Comparison of ENCODE assay signal across 19 mouse cellular contexts in genomic region chr11:19595107-19595506, GRCm38 (mm10).
DNase-seq lines count a peak whose midpoint lies in the region; ATAC-seq lines count a peak whose summit lies in the region.
"Had no signal": no experiment of that assay in that cellular context is flagged by ENCODE, and none has a peak within 500 bp of the region (broad histone marks: within the 10 kb centered on the region; RNA-seq: fewer than 3 reads in every experiment).

No protein-coding gene starts in this region.

- no peak overlapping the region for H3K4me2 ChIP-seq in embryonic facial prominence, embryonic 14.5 days (ENCODE audit: low read depth, low read length)
- H3K4me2 ChIP-seq in kidney, embryonic 15.5 days, result no peak overlapping the region
- no peak overlapping the region for H3K4me2 ChIP-seq in midbrain, embryonic 12.5 days (replicated peaks)
- no peak overlapping the region for H3K4me2 ChIP-seq in midbrain, embryonic 15.5 days
- H3K4me2 ChIP-seq: liver, embryonic 13.5 days; neural tube, embryonic 15.5 days had no signal

- H3K9me3 ChIP-seq in embryonic facial prominence, embryonic 14.5 days (ENCODE audit: control insufficient read depth, low read length), result peaks cover 6% of the 10 kb centered on the region; the same call in 1 of the 2 replicates
- H3K9me3 ChIP-seq in embryonic facial prominence, embryonic 10.5 days, result no peaks in the 10 kb centered on the region
- H3K9me3 ChIP-seq in kidney, embryonic 15.5 days (replicated peaks), result no peaks in the 10 kb centered on the region
- no peaks in the 10 kb centered on the region for H3K9me3 ChIP-seq in midbrain, embryonic 12.5 days
- no peaks in the 10 kb centered on the region for H3K9me3 ChIP-seq in midbrain, embryonic 15.5 days
- H3K9me3 ChIP-seq: heart, embryonic 10.5 days; liver, embryonic 13.5 days; neural tube, embryonic 15.5 days had no signal

- H3K4me3 ChIP-seq in embryonic facial prominence, embryonic 14.5 days (ENCODE audit: low read depth, low read length), result no peak overlapping the region
- no peak overlapping the region for H3K4me3 ChIP-seq in embryonic facial prominence, embryonic 10.5 days
- no peak overlapping the region for H3K4me3 ChIP-seq in kidney, embryonic 15.5 days (replicated peaks)
- H3K4me3 ChIP-seq in midbrain, embryonic 12.5 days, result no peak overlapping the region
- H3K4me3 ChIP-seq in midbrain, embryonic 15.5 days, result no peak overlapping the region
- H3K4me3 ChIP-seq: heart, embryonic 10.5 days; liver, embryonic 13.5 days; neural tube, embryonic 15.5 days had no signal

- no peak overlapping the region for H3K27ac ChIP-seq in embryonic facial prominence, embryonic 14.5 days (replicated peaks; ENCODE audit: low read depth, low read length)
- no peak overlapping the region for H3K27ac ChIP-seq in embryonic facial prominence, embryonic 10.5 days (replicated peaks)
- no peak overlapping the region for H3K27ac ChIP-seq in kidney, embryonic 15.5 days
- H3K27ac ChIP-seq in midbrain, embryonic 12.5 days (replicated peaks), result no peak overlapping the region
- no peak overlapping the region for H3K27ac ChIP-seq in midbrain, embryonic 15.5 days
- H3K27ac ChIP-seq: heart, embryonic 10.5 days; liver, embryonic 13.5 days; neural tube, embryonic 15.5 days had no signal

- peak; percentile 41; the same call in 1 of the 2 replicates for ATAC-seq in embryonic facial prominence, embryonic 14.5 days (ENCODE audit: low read depth)
- peak; percentile 69 for ATAC-seq in kidney, embryonic 15.5 days (replicated peaks; ENCODE audit: low FRiP score)
- ATAC-seq in midbrain, embryonic 12.5 days (ENCODE audit: low FRiP score, low read depth), result peak; percentile 60
- ATAC-seq in midbrain, embryonic 15.5 days (replicated peaks), result no peak

- no peaks in the 10 kb centered on the region for H3K4me1 ChIP-seq in embryonic facial prominence, embryonic 14.5 days (ENCODE audit: control insufficient read depth, insufficient read depth, low read length)
- H3K4me1 ChIP-seq in embryonic facial prominence, embryonic 10.5 days, result no peaks in the 10 kb centered on the region
- 0 out of 2 replicates have a peak, but pooled peaks cover 3% of the 10 kb centered on the region for H3K4me1 ChIP-seq in kidney, embryonic 15.5 days
- H3K4me1 ChIP-seq in midbrain, embryonic 12.5 days, result no peaks in the 10 kb centered on the region
- H3K4me1 ChIP-seq in midbrain, embryonic 15.5 days, result no peaks in the 10 kb centered on the region
- H3K4me1 ChIP-seq: heart, embryonic 10.5 days; liver, embryonic 13.5 days had no signal

- no peak for DNase-seq in embryonic facial prominence, embryonic 14.5 days (ENCODE audit: low spot score)
- no peak for DNase-seq in embryonic facial prominence, embryonic 10.5 days (ENCODE audit: low spot score)
- no peak for DNase-seq in kidney, adult 9 months
- no peak for DNase-seq in T-cell, adult 2 months (ENCODE audit: low spot score)
- no peak for DNase-seq in right cerebral cortex, postnatal 36 days (ENCODE audit: low spot score in 2 of 2)
- DNase-seq: adrenal gland, postnatal 36 days; cerebellum, postnatal 25 days; gastrocnemius, postnatal 10 days; heart, postnatal 14 days; left cerebral cortex, postnatal 4 days; liver, embryonic 13.5 days; retina, postnatal 1 day; thymus, postnatal 36 days had no signal

- H3K27me3 ChIP-seq in embryonic facial prominence, embryonic 14.5 days (replicated peaks; ENCODE audit: control insufficient read depth, insufficient read depth, low read length), result no peaks in the 10 kb centered on the region
- H3K27me3 ChIP-seq in embryonic facial prominence, embryonic 10.5 days (replicated peaks; ENCODE audit: low read depth, poor library complexity, severe bottlenecking), result no peaks in the 10 kb centered on the region
- H3K27me3 ChIP-seq in kidney, embryonic 15.5 days, result no peaks in the 10 kb centered on the region
- no peaks in the 10 kb centered on the region for H3K27me3 ChIP-seq in midbrain, embryonic 12.5 days
- H3K27me3 ChIP-seq in midbrain, embryonic 15.5 days (replicated peaks), result no peaks in the 10 kb centered on the region
- H3K27me3 ChIP-seq: CH12.LX; liver, embryonic 13.5 days; neural tube, embryonic 15.5 days had no signal

- no peak overlapping the region for H3K9ac ChIP-seq in embryonic facial prominence, embryonic 14.5 days (ENCODE audit: low read depth, low read length)
- no peak overlapping the region for H3K9ac ChIP-seq in kidney, embryonic 15.5 days
- H3K9ac ChIP-seq in midbrain, embryonic 12.5 days (replicated peaks), result no peak overlapping the region
- H3K9ac ChIP-seq in midbrain, embryonic 15.5 days, result no peak overlapping the region
- H3K9ac ChIP-seq: liver, embryonic 13.5 days; neural tube, embryonic 15.5 days had no signal

- WGBS in embryonic facial prominence, embryonic 14.5 days, result 78% methylated on average over 4 of the region's 4 CpGs
- WGBS in embryonic facial prominence, embryonic 10.5 days, result 92% methylated on average over 4 of the region's 4 CpGs
- WGBS in kidney, embryonic 15.5 days, result 82% methylated on average over 4 of the region's 4 CpGs
- WGBS in midbrain, embryonic 12.5 days, result 83% methylated on average over 4 of the region's 4 CpGs
- WGBS in midbrain, embryonic 15.5 days, result 83% methylated on average over 4 of the region's 4 CpGs

- H3K36me3 ChIP-seq in embryonic facial prominence, embryonic 14.5 days (ENCODE audit: control insufficient read depth, insufficient read depth, low read length), result no peaks in the 10 kb centered on the region
- no peaks in the 10 kb centered on the region for H3K36me3 ChIP-seq in embryonic facial prominence, embryonic 10.5 days (replicated peaks)
- no peaks in the 10 kb centered on the region for H3K36me3 ChIP-seq in kidney, embryonic 15.5 days
- H3K36me3 ChIP-seq in midbrain, embryonic 12.5 days, result no peaks in the 10 kb centered on the region
- no peaks in the 10 kb centered on the region for H3K36me3 ChIP-seq in midbrain, embryonic 15.5 days (replicated peaks)
- H3K36me3 ChIP-seq: heart, embryonic 10.5 days; liver, embryonic 13.5 days; neural tube, embryonic 15.5 days had no signal
